Mouse (Mus musculus) hindlimb bud, embryonic 11.5 days (tissue): ENCODE measurements at regions not wholly inside any gene's neighbourhood (a gene's known extent, or its start where the extent isn't known, plus 50 kb on each side); places are given as distances from the start of the nearest gene placed in this dataset.

Experiments
- DNase-seq: peaks from one replicate; pipeline ENCODE4 v3.0.0-alpha.2; 2012; ENCODE audit warnings: low read depth, low spot score; ENCODE audit errors: extremely low spot score

GRCm38 (mm10) chr7:70767697-70768096 is 401.2 kb upstream of the Nr2f2 start:
- DNase-seq: no peak

DNA sequence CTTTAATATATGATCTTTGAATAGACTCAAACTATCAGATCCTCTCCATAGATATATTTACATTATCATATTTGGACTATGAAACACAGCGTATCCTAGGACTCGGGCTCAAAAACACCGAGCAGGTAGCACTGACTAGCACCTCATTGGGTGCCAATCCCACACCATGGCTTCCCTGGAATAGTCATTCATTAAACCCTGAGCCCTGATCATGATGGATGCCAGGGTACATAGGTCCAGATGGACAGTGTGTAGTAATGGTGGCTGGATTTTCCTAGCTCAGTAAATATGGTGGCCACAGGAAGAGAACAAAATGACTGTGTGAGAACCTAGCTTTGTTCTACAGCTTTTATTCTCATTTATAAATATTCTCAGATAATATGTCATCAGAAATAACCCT is 390.1 kb upstream of the Nr2f2 start:
- no peak for DNase-seq

DNA sequence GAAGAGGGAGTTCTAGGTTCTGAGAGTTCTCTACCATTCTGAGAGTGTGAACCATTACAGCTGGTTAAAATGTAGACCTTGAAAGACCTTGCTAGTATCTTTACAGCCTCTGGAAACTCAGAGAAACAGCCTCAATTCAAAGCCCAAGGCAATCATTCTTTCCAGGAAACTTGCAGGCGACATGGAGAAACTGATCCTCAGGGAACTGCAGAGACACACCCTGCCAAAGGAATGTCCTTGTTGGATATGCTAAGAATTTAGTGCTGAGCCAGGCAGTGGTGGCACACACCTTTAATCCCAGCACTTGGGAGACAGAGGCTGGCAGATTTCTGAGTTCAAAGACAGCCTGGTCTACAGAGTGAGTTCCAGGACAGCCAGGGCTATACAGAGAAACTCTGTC is 388.3 kb upstream of the Nr2f2 start:
- DNase-seq: no peak

- DNase-seq: no peak
These were observed 386.3 kb upstream of the Nr2f2 start for GRCm38 (mm10) chr7:70752802-70753218.

- no peak for DNase-seq
These were observed 382.3 kb upstream of the Nr2f2 start for GRCm38 (mm10) chr7:70748884-70749283.

GRCm38 (mm10) chr7:70748345-70748744 is 381.8 kb upstream of the Nr2f2 start:
- no peak for DNase-seq

GRCm38 (mm10) chr7:70744296-70744695 is 377.8 kb upstream of the Nr2f2 start:
- peak; percentile 52 for DNase-seq

DNA sequence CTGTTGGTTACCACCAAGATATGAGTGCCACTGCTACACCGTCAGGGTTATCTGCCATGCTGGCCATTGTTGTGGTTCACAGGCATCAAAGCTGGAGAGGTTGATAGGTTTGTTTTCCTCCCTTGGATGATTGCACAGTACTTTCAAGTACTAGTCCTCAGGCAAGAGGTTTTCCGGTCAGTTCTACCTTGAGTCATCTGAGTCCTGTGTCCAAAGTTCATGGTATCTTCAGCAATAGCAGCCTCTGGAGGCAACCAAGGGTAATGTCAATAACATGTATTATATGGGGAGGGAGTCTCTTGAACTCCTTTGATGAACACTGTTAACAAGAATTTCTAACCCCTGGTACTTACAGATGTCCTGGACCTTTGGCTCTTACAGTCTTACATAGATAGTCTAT is 369.1 kb upstream of the Nr2f2 start:
- DNase-seq: no peak

DNA sequence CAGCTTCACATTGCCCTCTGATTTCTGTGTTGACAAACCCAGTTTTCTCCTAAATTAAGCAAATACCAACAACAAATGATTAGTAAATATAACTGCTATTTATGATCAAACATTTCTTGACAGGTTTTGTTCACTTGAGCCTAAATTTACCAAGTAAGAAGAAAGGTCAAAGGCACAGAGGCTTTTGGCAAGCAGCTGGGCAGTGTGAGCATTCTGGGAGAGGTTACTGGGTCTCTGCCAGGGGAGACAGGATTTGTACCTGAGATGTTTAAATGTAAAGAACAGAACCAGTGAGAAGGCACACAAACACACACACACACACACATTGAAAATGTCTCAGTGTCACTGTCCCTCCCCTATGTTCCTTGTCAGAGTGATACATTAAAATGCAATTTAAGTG is 367.0 kb upstream of the Nr2f2 start:
- DNase-seq: no peak

DNA sequence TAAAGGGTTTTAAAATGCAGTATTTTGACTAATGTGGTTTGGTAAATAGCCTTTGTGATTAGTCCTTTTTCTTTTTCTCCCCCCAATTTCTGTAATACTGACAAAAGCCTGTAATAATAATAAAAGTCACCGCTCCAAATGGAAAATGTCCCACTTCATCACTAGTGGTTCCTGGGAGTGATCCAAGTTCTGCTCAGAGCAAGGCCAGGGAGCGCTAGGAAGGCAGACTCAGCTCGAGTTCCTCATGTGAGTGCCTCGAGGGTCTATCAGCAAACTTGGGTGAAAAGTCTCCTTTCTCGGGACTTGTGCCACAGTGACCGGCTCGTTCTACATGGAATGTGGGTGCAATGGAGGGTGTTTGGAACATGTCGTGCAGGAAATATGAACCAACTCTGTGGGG is 363.4 kb upstream of the Nr2f2 start:
- no peak for DNase-seq

DNA sequence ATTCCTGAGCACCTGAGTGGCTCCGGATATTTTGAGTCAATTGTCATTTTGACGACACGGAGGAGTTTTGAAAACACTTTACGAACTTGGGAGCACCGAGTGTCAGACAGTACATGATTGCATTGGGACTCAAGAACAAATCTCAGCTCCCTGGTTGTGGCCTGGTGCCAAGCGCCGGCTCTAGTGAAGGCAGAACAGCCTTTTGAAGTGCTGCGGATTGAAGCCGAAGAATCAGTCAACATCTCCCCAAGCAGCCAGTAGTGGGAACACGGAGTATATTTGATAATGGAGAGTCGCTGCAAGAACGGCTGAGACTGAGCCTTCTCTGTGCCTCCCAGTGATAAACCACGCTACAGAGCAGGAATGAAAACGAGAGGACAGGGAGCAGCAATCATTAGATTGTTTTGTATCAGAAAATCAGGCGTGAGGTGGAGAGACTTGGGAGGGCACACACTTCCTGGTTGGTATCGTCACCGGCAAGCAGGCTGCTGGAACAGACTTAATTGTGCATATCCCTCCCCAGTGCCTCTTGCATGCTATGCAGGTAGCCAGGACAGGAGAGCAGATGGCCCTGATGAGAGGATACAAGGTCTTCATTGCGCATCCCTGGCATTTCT is 351.7 kb upstream of the Nr2f2 start:
- no peak for DNase-seq

GRCm38 (mm10) chr7:70717608-70718007 is 351.1 kb upstream of the Nr2f2 start:
- no peak for DNase-seq

DNA sequence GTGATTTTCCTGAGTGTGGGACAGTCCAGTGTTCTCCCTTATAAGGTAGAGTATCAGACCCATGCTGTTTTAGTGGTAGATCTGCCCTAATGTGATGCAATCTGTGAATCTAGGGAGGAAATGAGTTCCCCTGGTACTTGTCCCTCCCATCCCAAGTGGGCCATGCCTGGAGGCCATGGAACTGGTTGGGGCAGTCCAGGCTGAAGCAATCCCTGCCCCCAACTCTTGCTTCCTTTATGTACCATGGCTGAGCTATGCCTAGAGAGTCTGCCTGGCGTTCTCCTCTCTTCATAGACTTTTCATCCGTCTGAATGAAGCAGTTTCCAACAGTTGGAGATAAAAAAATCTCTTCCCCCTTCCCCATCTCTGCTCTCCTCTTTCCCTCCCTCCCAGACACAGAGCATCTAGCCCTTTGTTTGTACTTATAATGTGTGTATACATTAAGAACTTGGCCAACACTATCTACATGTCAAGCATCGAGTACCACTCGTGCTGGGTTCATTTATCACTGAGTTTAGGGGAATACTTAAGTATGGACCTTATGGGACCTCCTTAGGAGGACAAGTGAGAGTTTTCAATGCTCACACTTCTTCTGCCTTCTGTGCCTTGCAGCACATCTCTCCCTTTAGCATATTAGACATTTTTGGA is 350.4 kb upstream of the Nr2f2 start:
- DNase-seq: no peak

GRCm38 (mm10) chr7:70712141-70712540 is 345.6 kb upstream of the Nr2f2 start:
- DNase-seq: no peak

DNA sequence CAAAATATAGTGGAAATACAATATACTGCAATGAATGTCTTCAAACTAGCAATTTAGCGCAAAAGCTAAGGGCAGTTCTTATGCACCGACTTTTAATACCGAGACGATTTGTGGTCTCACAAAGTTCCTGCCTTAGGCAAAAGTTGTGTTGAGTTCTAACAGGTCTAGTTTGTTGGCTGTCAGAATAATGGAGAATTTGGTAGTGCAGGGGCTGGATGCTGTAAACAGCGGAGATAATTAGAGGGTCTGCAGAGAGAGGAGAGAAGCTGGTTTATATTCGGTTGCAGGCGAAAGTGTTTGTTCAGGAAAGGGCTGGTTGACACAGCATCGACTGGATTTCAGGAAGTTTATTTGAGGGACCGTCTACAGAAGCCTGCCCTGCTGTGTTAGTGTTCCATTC is 339.7 kb upstream of the Nr2f2 start:
- DNase-seq: no peak

DNA sequence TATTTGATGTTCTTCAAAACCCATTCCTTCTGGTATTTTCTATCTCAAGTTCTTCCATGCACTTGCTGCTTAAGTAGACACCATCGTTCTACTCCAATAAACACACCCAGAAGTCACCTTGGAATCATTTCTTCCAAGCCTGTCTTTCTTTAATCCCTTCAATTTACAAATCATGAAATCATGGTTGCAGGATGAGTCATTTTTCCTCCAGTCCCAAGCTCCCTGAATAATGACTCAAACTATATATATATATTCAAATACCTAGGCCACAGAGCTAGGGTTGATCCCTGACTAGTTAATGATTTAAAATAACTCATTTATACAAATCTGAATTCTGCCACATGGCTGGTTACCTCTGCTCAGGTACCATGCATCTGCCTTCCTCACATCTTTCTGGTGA is 337.2 kb upstream of the Nr2f2 start:
- DNase-seq: no peak

DNA sequence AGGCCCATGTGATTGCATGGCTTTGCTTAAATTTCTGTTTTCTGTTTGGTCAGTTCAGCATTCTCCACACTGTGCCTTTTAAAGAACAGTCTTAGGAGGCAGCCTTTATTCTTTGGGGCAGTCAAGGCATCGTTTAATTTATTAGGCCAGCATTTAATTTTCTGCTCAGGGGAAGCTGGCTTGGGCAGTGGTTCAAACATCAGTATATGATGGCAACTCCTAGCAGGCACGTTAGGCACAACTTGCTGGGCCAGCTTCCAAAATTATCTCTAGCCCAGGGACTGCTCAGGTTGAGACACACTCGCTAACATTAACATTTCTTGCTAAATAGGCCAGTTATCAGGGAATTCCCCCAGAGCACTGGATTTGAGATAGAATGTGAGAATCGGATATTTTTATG is 333.9 kb upstream of the Nr2f2 start:
- no peak for DNase-seq

DNA sequence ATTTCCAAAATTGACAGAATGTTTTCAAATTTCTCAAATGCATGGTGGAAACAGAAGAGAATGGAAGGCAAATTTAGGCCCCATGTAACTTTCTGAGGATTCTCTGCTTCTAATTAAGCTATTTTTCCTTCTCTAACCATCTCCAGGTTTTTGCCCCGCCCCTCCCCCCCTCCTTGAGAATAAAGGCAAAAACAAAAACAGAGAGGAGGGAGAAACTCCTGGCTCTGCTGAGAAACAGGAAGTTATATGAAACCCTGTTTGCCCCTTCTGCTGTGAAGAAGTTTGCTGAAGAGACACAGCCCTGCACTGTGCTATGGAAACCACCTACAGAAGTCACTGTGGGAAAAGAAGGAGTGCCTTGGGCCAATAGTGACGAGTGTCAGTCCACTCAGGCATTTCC is 332.9 kb upstream of the Nr2f2 start:
- no peak for DNase-seq

- DNase-seq: no peak
These were observed 332.5 kb upstream of the Nr2f2 start for GRCm38 (mm10) chr7:70698986-70699385.

- no peak for DNase-seq
These were observed 325.6 kb upstream of the Nr2f2 start for GRCm38 (mm10) chr7:70692160-70692559.

GRCm38 (mm10) chr7:70690845-70691244 is 324.3 kb upstream of the Nr2f2 start:
- DNase-seq: no peak

DNA sequence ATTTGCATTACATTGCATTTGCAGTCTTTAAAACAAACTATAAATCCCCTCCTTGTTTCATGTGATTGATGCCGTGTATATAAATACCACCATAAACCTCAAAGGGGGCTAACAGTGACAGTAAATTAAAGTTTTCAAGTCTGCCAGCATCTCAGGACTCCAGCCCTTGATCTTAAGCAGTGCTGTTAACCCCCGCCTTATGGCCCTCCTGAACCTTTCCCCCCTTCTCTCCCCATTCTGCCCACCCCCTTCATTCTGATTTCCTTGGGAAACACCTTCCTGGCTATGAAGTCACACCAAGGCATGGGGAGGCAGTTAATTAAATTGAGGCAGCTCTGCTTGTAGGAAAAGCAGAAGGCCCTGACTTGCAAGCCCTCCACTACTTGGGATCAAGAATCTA is 302.5 kb upstream of the Nr2f2 start:
- peak; percentile 80 for DNase-seq

GRCm38 (mm10) chr7:70660162-70660561 is 293.6 kb upstream of the Nr2f2 start:
- no peak for DNase-seq
